ENCODE assay signal across 16 mouse cellular contexts in the genomic region with DNA sequence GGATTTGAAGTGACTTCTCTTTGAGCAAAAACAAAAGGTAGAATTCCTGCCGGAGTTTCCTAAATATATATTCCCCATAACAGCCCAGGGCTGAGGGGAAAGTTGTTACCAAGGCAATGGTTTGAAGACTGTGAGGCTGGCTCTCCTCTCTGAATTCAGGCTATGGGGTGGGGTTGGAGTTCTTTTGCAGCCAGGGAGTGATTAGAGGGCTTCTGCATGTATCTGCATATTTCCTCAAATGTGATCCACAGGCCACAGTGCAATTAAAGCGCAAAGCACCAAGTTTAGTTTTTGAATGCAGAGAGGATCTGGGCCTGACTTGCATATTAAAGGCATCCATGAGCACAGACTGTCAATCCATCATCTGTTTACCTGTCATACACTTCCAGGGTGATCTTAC. TPM values are rescaled to one million over a fixed set of nuclear protein-coding genes. Genes with fewer than 3 reads are reported as not detected.
"Had no signal": no experiment of that assay in that cellular context is flagged by ENCODE, and none has a peak within 500 bp of the region (broad histone marks: within the 10 kb centered on the region; RNA-seq: fewer than 3 reads in every experiment).

No protein-coding gene starts in this region.

- H3K4me2 ChIP-seq: limb, embryonic 13.5 days; neural tube, embryonic 13.5 days had no signal

- H3K36me3 ChIP-seq: limb, embryonic 13.5 days; neural tube, embryonic 13.5 days had no signal

- H3K27ac ChIP-seq: limb, embryonic 13.5 days; liver, embryonic 14.5 days had no signal

- H3K9me3 ChIP-seq: limb, embryonic 13.5 days; neural tube, embryonic 13.5 days had no signal

- H3K4me3 ChIP-seq: limb, embryonic 13.5 days; neural tube, embryonic 13.5 days had no signal

- H3K9ac ChIP-seq: limb, embryonic 13.5 days; liver, embryonic 14.5 days; neural tube, embryonic 13.5 days had no signal

- DNase-seq: kidney, adult 18-20 months; kidney, postnatal 10 days; left cerebral cortex, postnatal 4 days; lung, adult 18-20 months; retina, postnatal 1 day; right cerebral cortex, postnatal 4 days; spleen, adult 18-20 months; thymus, adult 18-20 months; thymus, postnatal 14 days had no signal

RNA-seq across cellular contexts. Expression of gene Evx1, which starts 52.7 kb away (rescaled TPM):
- polyA plus RNA-seq: kidney, embryonic 14.5 days; large intestine, adult 2 months; liver, adult 2 months; liver, embryonic 14.5 days; lung, embryonic 16.5 days had no signal
